Mouse (Mus musculus): ENCODE results near the gene Garnl3.

- TF ChIP-seq EP300 (IDR thresholded peaks at IDR 0.05; ENCODE audit: low read length): no peak
- TF ChIP-seq UBTF (IDR thresholded peaks at IDR 0.05; ENCODE audit: low read depth, low read length): no peak
- TF ChIP-seq CTCF (conservative IDR thresholded peaks at IDR 0.05 in 1 of 2, IDR thresholded peaks at IDR 0.05 in 1 of 2; ENCODE audit: low read depth in 2 of 2, low read length in 2 of 2): peak; percentile 96
- no peak for TF ChIP-seq POLR2A (IDR thresholded peaks at IDR 0.05; ENCODE audit: low read depth, low read length)
- TF ChIP-seq RAD21 (IDR thresholded peaks at IDR 0.05; ENCODE audit: low read depth, low read length): peak; percentile 97
- no peak for TF ChIP-seq USF1 (IDR thresholded peaks at IDR 0.05; ENCODE audit: low read depth, low read length)
- TF ChIP-seq MXI1 (IDR thresholded peaks at IDR 0.05; ENCODE audit: low read depth, low read length): no peak
- TF ChIP-seq SMC3 (IDR thresholded peaks at IDR 0.05; ENCODE audit: low read depth, low read length): peak; percentile 90
- TF ChIP-seq USF2 (conservative IDR thresholded peaks at IDR 0.05; ENCODE audit: low read depth, low read length): no peak
- TF ChIP-seq GABPA (IDR thresholded peaks at IDR 0.05; ENCODE audit: insufficient replicate concordance, low read depth, low read length): no peak
- TF ChIP-seq TCF12 (IDR thresholded peaks at IDR 0.05; ENCODE audit: low read depth, low read length): no peak
- TF ChIP-seq KAT2A (IDR thresholded peaks at IDR 0.05; ENCODE audit: insufficient replicate concordance, low read length): no peak
- no peak for TF ChIP-seq JUN (IDR thresholded peaks at IDR 0.05; ENCODE audit: insufficient read depth, low read depth, low read length)
Measured at GRCm38 (mm10) chr2:33154751-33155372, 23.4 kb upstream of the Garnl3 start.

Data from CH12.LX (cell line).